Mouse (Mus musculus) ES-E14 (cell line): ENCODE measurements around the gene Vps54. TPM values are rescaled to one million over a fixed set of nuclear protein-coding genes. Genes with fewer than 3 reads are reported as not detected.
A peak's percentile ranks its signal among the peaks of the same experiment; 100 is the strongest.

ENCODE experiments used
- DNase-seq: peaks from one replicate; pipeline ENCODE4 v3.0.0-alpha.2; 2013; ENCODE audit warnings: low read depth, low spot score
- H3K27ac ChIP-seq: 2 replicates; pipeline ENCODE4 v1.5.1; 2012; ENCODE audit warnings: low read depth, mild to moderate bottlenecking, low read length, moderate library complexity, mixed read lengths; ENCODE audit not compliant: poor library complexity, insufficient read depth, severe bottlenecking
- H3K36me3 ChIP-seq: 2 replicates; pipeline ENCODE4 v1.6.1; 2012; ENCODE audit warnings: mild to moderate bottlenecking, low read length, moderate library complexity, mixed read lengths; ENCODE audit not compliant: control insufficient read depth, poor library complexity, insufficient read depth, severe bottlenecking
- H3K4me1 ChIP-seq, 2 experiments: fragments of 150-350 bp in 1 of 2; sonication (generic) in 1 of 2; 2 replicates each; pipeline ENCODE4 v1.6.1; 2012; ENCODE audit warnings: low read length in 2 of 2, mild to moderate bottlenecking in 1 of 2, mixed read lengths in 1 of 2; ENCODE audit not compliant: control insufficient read depth in 2 of 2, insufficient read depth in 2 of 2, poor library complexity in 1 of 2
- H3K4me3 ChIP-seq, 2 experiments: fragments of 150-350 bp in 1 of 2; sonication (generic) in 1 of 2; 2 replicates each; pipeline ENCODE4 v1.5.1; 2012; ENCODE audit warnings: low read length in 2 of 2, low read depth in 1 of 2, mild to moderate bottlenecking in 1 of 2, mixed read lengths in 1 of 2; ENCODE audit not compliant: insufficient read depth in 1 of 2, poor library complexity in 1 of 2, severe bottlenecking in 1 of 2
- H3K9ac ChIP-seq: 2 replicates; pipeline ENCODE4 v1.6.1; 2012; ENCODE audit warnings: low read depth, mild to moderate bottlenecking, low read length, mixed read lengths; ENCODE audit not compliant: poor library complexity, insufficient read depth, severe bottlenecking
- H3K9me3 ChIP-seq: fragments of 150-350 bp; sonication (generic); 2 replicates; pipeline ENCODE4 v1.6.1; 2012; ENCODE audit warnings: low read depth, mild to moderate bottlenecking, low read length; ENCODE audit not compliant: control insufficient read depth, insufficient read depth
- CHD2 ChIP-seq: IDR thresholded peaks from 2 replicates; pipeline ENCODE4 v1.6.1; 2014; ENCODE audit warnings: mild to moderate bottlenecking, low read depth, low read length, inconsistent platforms
- HCFC1 ChIP-seq: IDR thresholded peaks from 2 replicates; pipeline ENCODE4 v1.6.1; 2012; ENCODE audit warnings: low read length, inconsistent platforms, borderline replicate concordance; ENCODE audit not compliant: insufficient read depth
- MAFK ChIP-seq: IDR thresholded peaks from 2 replicates; pipeline ENCODE4 v1.6.1; 2014; ENCODE audit warnings: mild to moderate bottlenecking, low read depth, low read length, inconsistent platforms; ENCODE audit not compliant: insufficient read depth
- ZC3H11A ChIP-seq: IDR thresholded peaks from 2 replicates; pipeline ENCODE4 v1.6.1; 2012; ENCODE audit warnings: low read depth, mild to moderate bottlenecking, inconsistent platforms, low read length, borderline replicate concordance
- ZNF384 ChIP-seq: IDR thresholded peaks from 2 replicates; pipeline ENCODE4 v1.6.1; 2012; ENCODE audit warnings: low read depth, low read length, inconsistent platforms
- in situ Hi-C, 2 experiments: fragments of 600-800 bp; cut with MboI; formaldehyde crosslinking; loops; one replicate each; pipeline ENCODE4 v1.15.1; 2025; ENCODE audit warnings: low sequenced_read_pairs in 2 of 2, inconsistent platforms in 1 of 2; ENCODE audit not compliant: unreplicated experiment in 2 of 2
- total RNA-seq: library from RNA; depleted of rRNA; stranded (reverse); fragments of 300-350 nt; gene quantifications from 2 replicates; pipeline ENCODE4 v1.2.3, GENCODE M21; 2012

The Vps54 gene
- total RNA-seq, 1 experiment: 61.4 TPM

DNA sequence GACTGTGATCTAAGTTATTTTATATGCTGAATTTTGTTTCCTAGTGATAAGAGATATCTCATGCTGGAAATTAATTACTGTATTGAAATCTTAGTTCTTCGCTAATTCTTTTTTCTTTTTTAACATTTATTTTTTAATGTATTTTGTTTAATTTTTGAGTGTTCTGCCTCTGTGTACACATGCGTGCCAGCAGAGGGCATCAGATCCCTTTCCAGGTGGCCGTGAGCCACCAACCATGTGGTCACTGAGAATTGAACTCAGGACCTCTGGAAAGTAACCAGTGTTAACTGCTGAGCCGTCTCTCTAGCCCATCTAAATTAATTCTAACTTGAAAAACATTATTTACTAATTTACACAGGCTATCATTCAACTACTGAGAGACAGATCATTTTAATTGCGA is 69.0 kb downstream of the Vps54 start:
- Histone ChIP-seq H3K27ac (no peak overlapping the region), H3K4me3 (no peak overlapping the region), H3K9ac (no peak overlapping the region), H3K36me3 (peaks cover 4% of the 10 kb centered on the region), H3K9me3 (no peaks in the 10 kb centered on the region), H3K4me1 (no peaks in the 10 kb centered on the region)
- in situ Hi-C loops: loop anchor here in 1 of 2 experiments (5.0 kb wide), 1 partner anchor 154 kb away; no protein-coding TSS in a partner anchor
- no peak for TF ChIP-seq MAFK
- no peak for DNase-seq

DNA sequence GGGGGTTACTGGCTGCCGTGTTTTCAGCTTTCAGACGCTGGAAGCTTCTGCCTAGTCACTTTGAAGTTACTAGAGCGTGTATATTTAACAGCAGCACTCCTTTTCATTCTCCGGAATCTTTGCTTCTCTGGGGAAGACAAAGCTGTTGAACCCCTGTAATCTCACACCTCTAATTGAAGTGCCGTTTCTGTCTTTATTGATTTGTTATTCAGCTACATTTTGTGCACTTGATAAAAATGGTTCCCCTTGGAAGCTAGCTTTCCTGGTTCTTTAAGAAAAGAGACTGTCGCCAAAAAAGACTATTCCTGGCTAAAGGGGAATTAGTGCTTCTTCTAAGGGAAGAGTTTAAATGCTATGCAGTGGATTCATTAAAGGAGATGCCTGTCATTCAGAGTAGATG is 70.4 kb downstream of the Vps54 start:
- H3K27ac ChIP-seq: no peak overlapping the region
- DNase-seq: no peak
- no peaks in the 10 kb centered on the region; the same call in 1 of the 2 replicates for H3K36me3 ChIP-seq
- no peaks in the 10 kb centered on the region for H3K4me1 ChIP-seq
- H3K9me3 ChIP-seq: no peaks in the 10 kb centered on the region
- no peak overlapping the region for H3K9ac ChIP-seq
- TF ChIP-seq CHD2: no peak
- no peak for TF ChIP-seq HCFC1
- TF ChIP-seq ZC3H11A: no peak
- no peak for TF ChIP-seq MAFK
- H3K4me3 ChIP-seq: no peak overlapping the region
- in situ Hi-C loops: loop anchor here in 1 of 2 experiments (5.0 kb wide), 1 partner anchor 153 kb away; no protein-coding TSS in a partner anchor

DNA sequence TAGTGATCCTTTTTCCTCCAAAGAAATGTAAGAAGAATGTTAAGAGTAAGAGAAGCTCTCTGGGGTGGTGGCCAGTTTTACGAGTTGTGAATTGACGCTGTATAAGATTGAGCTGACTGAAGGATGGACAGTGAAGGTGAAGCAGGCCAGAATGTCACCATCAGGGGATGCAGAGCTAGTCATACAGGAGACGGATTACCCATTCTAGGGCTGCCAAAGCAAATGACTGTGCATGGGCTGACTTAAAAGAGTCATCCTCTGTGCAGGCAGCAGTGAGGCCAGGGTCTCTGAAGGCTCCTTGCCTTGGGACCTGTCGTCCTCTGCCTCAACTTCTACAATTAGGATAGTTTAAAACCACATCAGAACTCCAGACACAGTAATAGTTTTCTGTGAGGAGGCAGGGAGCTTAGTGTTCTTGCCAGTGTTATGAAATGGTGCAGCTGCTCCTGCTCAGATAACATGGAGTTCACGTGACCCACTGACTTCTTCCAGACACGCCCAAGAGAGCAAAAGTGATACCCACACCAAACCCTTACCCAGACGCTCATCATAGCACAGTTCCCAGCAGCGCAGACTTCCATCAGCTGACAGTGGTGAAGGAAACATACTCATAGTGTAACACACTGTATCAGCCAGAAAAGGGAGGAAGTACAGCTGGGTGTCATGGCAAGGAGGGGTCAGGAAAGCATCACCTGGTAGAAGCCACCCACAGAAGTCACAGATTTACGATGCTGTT is 75.0 kb downstream of the Vps54 start:
- in situ Hi-C loops: no loop called here
- H3K4me1 ChIP-seq: no peaks in the 10 kb centered on the region
- no peaks in the 10 kb centered on the region; the same call in 1 of the 2 replicates for H3K36me3 ChIP-seq
- no peak overlapping the region for H3K27ac ChIP-seq
- no peak for DNase-seq
- TF ChIP-seq HCFC1: no peak
- no peak for TF ChIP-seq CHD2
- TF ChIP-seq ZC3H11A: no peak
- TF ChIP-seq ZNF384: no peak
- no peak overlapping the region for H3K9ac ChIP-seq
- no peak overlapping the region for H3K4me3 ChIP-seq
- no peaks in the 10 kb centered on the region for H3K9me3 ChIP-seq

DNA sequence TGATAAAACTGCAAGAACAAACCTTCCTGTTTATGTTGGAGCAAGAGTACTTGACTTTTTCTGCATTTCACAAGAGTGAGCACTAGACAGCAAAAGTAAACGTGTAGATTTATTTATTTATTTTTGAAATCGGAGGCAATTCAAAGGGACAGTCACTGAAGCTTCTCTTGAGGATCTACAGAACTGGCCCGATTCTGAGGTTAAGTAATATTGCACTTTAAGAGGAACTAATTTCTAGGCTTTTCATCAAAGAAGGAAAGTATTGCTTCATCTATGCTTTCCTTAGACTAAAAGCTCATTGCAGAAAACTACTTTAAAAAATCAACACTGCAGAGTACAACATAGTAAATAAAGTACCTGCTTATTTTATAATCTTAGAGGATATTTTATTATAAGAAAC is 82.5 kb downstream of the Vps54 start:
- Histone ChIP-seq H3K4me3 (no peak overlapping the region), H3K27ac (no peak overlapping the region), H3K36me3 (peaks cover 3% of the 10 kb centered on the region; the same call in 1 of the 2 replicates), H3K4me1 (no peaks in the 10 kb centered on the region), H3K9ac (no peak overlapping the region), H3K9me3 (no peaks in the 10 kb centered on the region)
- no peak for TF ChIP-seq ZNF384
- TF ChIP-seq HCFC1: no peak
- TF ChIP-seq MAFK: no peak
- TF ChIP-seq CHD2: no peak
- TF ChIP-seq ZC3H11A: no peak
- DNase-seq: no peak
- in situ Hi-C loops: no loop called here

DNA sequence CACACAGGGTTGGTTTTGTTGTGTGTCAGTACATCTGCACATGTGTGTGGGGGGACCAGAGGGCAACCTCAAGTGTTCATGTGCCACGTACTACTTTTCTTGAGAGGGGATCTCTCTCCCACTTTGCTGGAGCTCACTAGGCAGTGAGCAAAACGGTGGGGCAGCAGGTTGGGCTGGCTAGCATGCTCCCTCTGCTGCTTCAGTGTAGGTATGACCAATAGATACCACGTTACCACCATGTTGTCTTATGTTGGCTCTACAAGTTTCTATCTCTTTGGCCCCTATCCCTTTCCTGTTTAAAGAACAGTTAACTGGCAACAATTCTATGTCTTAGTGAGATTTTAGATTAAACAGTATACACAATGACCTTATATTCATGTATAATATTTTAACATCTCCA is 83.3 kb downstream of the Vps54 start:
- H3K9ac ChIP-seq: no peak overlapping the region
- H3K4me3 ChIP-seq: no peak overlapping the region
- peaks cover 3% of the 10 kb centered on the region; the same call in 1 of the 2 replicates for H3K36me3 ChIP-seq
- no peak overlapping the region for H3K27ac ChIP-seq
- DNase-seq: no peak
- TF ChIP-seq ZC3H11A: peak; percentile 9; the same call in 1 of the 2 replicates
- TF ChIP-seq MAFK: no peak
- H3K9me3 ChIP-seq: no peaks in the 10 kb centered on the region
- in situ Hi-C loops: no loop called here
- no peaks in the 10 kb centered on the region for H3K4me1 ChIP-seq
